Mouse (Mus musculus) embryonic facial prominence, embryonic 15.5 days (tissue): ENCODE measurements around the gene Scaf4. TPM values are rescaled to one million over a fixed set of nuclear protein-coding genes. Genes with fewer than 3 reads are reported as not detected.

Experiments used
- ATAC-seq: fragments of 200-750 bp; cut with Nextera tagmentation; 2 replicates; pipeline ENCODE4 v1.8.0; 2017; ENCODE audit warnings: low read depth, moderate TSS enrichment; ENCODE audit not compliant: insufficient number of reproducible peaks, low FRiP score, low TSS enrichment
- H3K27ac ChIP-seq: fragments of 300-500 bp; sonication (generic); replicated peaks from 2 replicates; pipeline ENCODE4 v1.5.1; 2015; ENCODE audit warnings: mild to moderate bottlenecking, inconsistent platforms
- H3K27me3 ChIP-seq: fragments of 300-500 bp; sonication (generic); 2 replicates; pipeline ENCODE4 v1.6.1; 2015; ENCODE audit warnings: inconsistent platforms
- H3K36me3 ChIP-seq: fragments of 300-500 bp; sonication (generic); 2 replicates; pipeline ENCODE4 v1.6.1; 2015; ENCODE audit warnings: mild to moderate bottlenecking, inconsistent platforms
- H3K4me1 ChIP-seq: fragments of 300-500 bp; sonication (generic); 2 replicates; pipeline ENCODE4 v1.6.1; 2015; ENCODE audit warnings: inconsistent platforms
- H3K4me2 ChIP-seq: fragments of 300-500 bp; sonication (generic); replicated peaks from 2 replicates; pipeline ENCODE4 v1.6.1; 2015; ENCODE audit warnings: mild to moderate bottlenecking, inconsistent platforms
- H3K4me3 ChIP-seq: fragments of 300-500 bp; sonication (generic); replicated peaks from 2 replicates; pipeline ENCODE4 v1.5.1; 2015; ENCODE audit warnings: mild to moderate bottlenecking, inconsistent platforms
- H3K9ac ChIP-seq: fragments of 300-500 bp; sonication (generic); 2 replicates; pipeline ENCODE4 v1.6.1; 2015; ENCODE audit warnings: inconsistent platforms
- H3K9me3 ChIP-seq: fragments of 300-500 bp; sonication (generic); replicated peaks from 2 replicates; pipeline ENCODE4 v1.6.1; 2016; ENCODE audit warnings: inconsistent platforms
- WGBS: fragments of 180-500 bp; shearing (Covaris S2); methylation state at CpG from one replicate; pipeline ENCODE4 v1.1.7; 2015; 5-methylcytosine and 5-hydroxymethylcytosine counted together
- polyA plus RNA-seq: library from polyadenylated mRNA; unstranded; fragments of >200 nt; fragmentation: Nextera tagmentation; extraction: Ambion mirVana; gene quantifications from 2 replicates; pipeline ENCODE4 v1.2.1, GENCODE M21; 2015

The Scaf4 gene
- polyA plus RNA-seq, 1 experiment from 2014 or later = 31.3 TPM

GRCm38 (mm10) chr16:90198626-90199025 is 85.7 kb downstream of the Scaf4 start:
- ATAC-seq = no peak

GRCm38 (mm10) chr16:90197337-90197973 is 86.8 kb downstream of the Scaf4 start:
- H3K27me3 ChIP-seq = no peaks in the 10 kb centered on the region
- H3K4me3 ChIP-seq = peak overlapping the region; percentile 47
- H3K9ac ChIP-seq = no peak overlapping the region; the same call in 1 of the 2 replicates
- 3% methylated on average over 22 of the region's 22 CpGs for WGBS
- H3K36me3 ChIP-seq = no peaks in the 10 kb centered on the region
- peak; percentile 91 for ATAC-seq
- no peaks in the 10 kb centered on the region for H3K9me3 ChIP-seq
- peak overlapping the region; percentile 54 for H3K4me2 ChIP-seq
- H3K27ac ChIP-seq = peak overlapping the region; percentile 58; the same call in 1 of the 2 replicates
- peaks cover 11% of the 10 kb centered on the region for H3K4me1 ChIP-seq

More at GRCm38 (mm10) chr16:90198626-90199025, 85.7 kb downstream of the Scaf4 start:
- 86% methylated on average over 6 of the region's 6 CpGs for WGBS
- Histone ChIP-seq H3K27me3 (no peaks in the 10 kb centered on the region), H3K27ac (no peak overlapping the region), H3K4me3 (no peak overlapping the region), H3K36me3 (no peaks in the 10 kb centered on the region), H3K9ac (no peak overlapping the region), H3K4me2 (no peak overlapping the region), H3K9me3 (no peaks in the 10 kb centered on the region), H3K4me1 (peaks cover 15% of the 10 kb centered on the region)

GRCm38 (mm10) chr16:90196688-90197240 is 87.5 kb downstream of the Scaf4 start:
- peaks cover 8% of the 10 kb centered on the region for H3K4me1 ChIP-seq
- H3K27ac ChIP-seq = no peak overlapping the region
- no peak overlapping the region for H3K4me3 ChIP-seq
- H3K9ac ChIP-seq = no peak overlapping the region
- H3K4me2 ChIP-seq = no peak overlapping the region
- 81% methylated on average over 7 of the region's 7 CpGs for WGBS
- no peaks in the 10 kb centered on the region for H3K9me3 ChIP-seq
- H3K36me3 ChIP-seq = no peaks in the 10 kb centered on the region
- ATAC-seq = no peak
- no peaks in the 10 kb centered on the region for H3K27me3 ChIP-seq

GRCm38 (mm10) chr16:90193719-90194118 is 90.6 kb downstream of the Scaf4 start:
- Histone ChIP-seq H3K27ac (no peak overlapping the region), H3K9me3 (no peaks in the 10 kb centered on the region), H3K4me3 (no peak overlapping the region), H3K9ac (no peak overlapping the region), H3K4me1 (peaks cover 8% of the 10 kb centered on the region), H3K36me3 (no peaks in the 10 kb centered on the region), H3K27me3 (no peaks in the 10 kb centered on the region), H3K4me2 (no peak overlapping the region)
- ATAC-seq = no peak

GRCm38 (mm10) chr16:90191289-90191688 is 93.0 kb downstream of the Scaf4 start:
- H3K4me1 ChIP-seq = no peaks in the 10 kb centered on the region
- no peaks in the 10 kb centered on the region for H3K9me3 ChIP-seq
- no peak overlapping the region for H3K27ac ChIP-seq
- H3K4me3 ChIP-seq = no peak overlapping the region
- H3K9ac ChIP-seq = no peak overlapping the region
- no peak for ATAC-seq
- H3K36me3 ChIP-seq = no peaks in the 10 kb centered on the region
- WGBS = 72% methylated on average over 6 of the region's 6 CpGs
- H3K27me3 ChIP-seq = no peaks in the 10 kb centered on the region
- H3K4me2 ChIP-seq = no peak overlapping the region

GRCm38 (mm10) chr16:90187453-90187852 is 96.8 kb downstream of the Scaf4 start:
- Histone ChIP-seq H3K4me3 (no peak overlapping the region), H3K36me3 (no peaks in the 10 kb centered on the region), H3K9me3 (no peaks in the 10 kb centered on the region), H3K9ac (no peak overlapping the region), H3K27me3 (no peaks in the 10 kb centered on the region), H3K4me2 (no peak overlapping the region), H3K27ac (no peak overlapping the region), H3K4me1 (no peaks in the 10 kb centered on the region)
- WGBS = 27% methylated on average over 13 of the region's 13 CpGs
- ATAC-seq = 0 out of 2 replicates have a peak, but pooled peaks have one; percentile 53

GRCm38 (mm10) chr16:90185928-90186588 is 98.2 kb downstream of the Scaf4 start:
- Histone ChIP-seq H3K4me1 (no peaks in the 10 kb centered on the region), H3K4me2 (no peak overlapping the region), H3K27me3 (no peaks in the 10 kb centered on the region), H3K9ac (no peak overlapping the region), H3K36me3 (no peaks in the 10 kb centered on the region), H3K27ac (no peak overlapping the region), H3K4me3 (no peak overlapping the region), H3K9me3 (no peaks in the 10 kb centered on the region)
- ATAC-seq = no peak
- WGBS = 43% methylated on average over 8 of the region's 8 CpGs

- Histone ChIP-seq H3K4me1 (no peaks in the 10 kb centered on the region), H3K4me3 (no peak overlapping the region), H3K4me2 (no peak overlapping the region), H3K9me3 (no peaks in the 10 kb centered on the region), H3K27me3 (no peaks in the 10 kb centered on the region), H3K27ac (no peak overlapping the region), H3K9ac (no peak overlapping the region), H3K36me3 (no peaks in the 10 kb centered on the region)
- ATAC-seq = no peak
- WGBS = 75% methylated on average over 6 of the region's 6 CpGs
Observed at GRCm38 (mm10) chr16:90184135-90184534, 100.2 kb downstream of the Scaf4 start.

- Histone ChIP-seq H3K27me3 (no peaks in the 10 kb centered on the region), H3K4me1 (0 out of 2 replicates have a peak, but pooled peaks cover 2% of the 10 kb centered on the region), H3K9ac (no peak overlapping the region), H3K4me3 (no peak overlapping the region), H3K27ac (no peak overlapping the region), H3K4me2 (no peak overlapping the region), H3K9me3 (no peaks in the 10 kb centered on the region), H3K36me3 (no peaks in the 10 kb centered on the region)
- ATAC-seq = no peak
- 77% methylated on average over 8 of the region's 8 CpGs for WGBS
Observed at GRCm38 (mm10) chr16:90181673-90182072, 102.6 kb downstream of the Scaf4 start.

GRCm38 (mm10) chr16:90180975-90181374 is 103.3 kb downstream of the Scaf4 start:
- Histone ChIP-seq H3K27me3 (no peaks in the 10 kb centered on the region), H3K4me2 (no peak overlapping the region), H3K36me3 (no peaks in the 10 kb centered on the region), H3K27ac (peak overlapping the region; percentile 11; the same call in 1 of the 2 replicates), H3K4me1 (0 out of 2 replicates have a peak, but pooled peaks cover 6% of the 10 kb centered on the region), H3K9me3 (no peaks in the 10 kb centered on the region), H3K4me3 (no peak overlapping the region), H3K9ac (no peak overlapping the region)
- ATAC-seq = no peak
- 74% methylated on average over 6 of the region's 6 CpGs for WGBS

- WGBS = 82% methylated on average over 5 of the region's 5 CpGs
- Histone ChIP-seq H3K27me3 (no peaks in the 10 kb centered on the region), H3K4me2 (no peak overlapping the region), H3K36me3 (no peaks in the 10 kb centered on the region), H3K9ac (no peak overlapping the region), H3K4me1 (0 out of 2 replicates have a peak, but pooled peaks cover 6% of the 10 kb centered on the region), H3K9me3 (no peaks in the 10 kb centered on the region), H3K4me3 (no peak overlapping the region), H3K27ac (no peak overlapping the region)
- no peak for ATAC-seq
Observed at GRCm38 (mm10) chr16:90179892-90180291, 104.4 kb downstream of the Scaf4 start.
